Mouse (Mus musculus) heart, postnatal 14 days (tissue): Measurements from ENCODE around the gene Cbln1. TPM values are rescaled to one million over a fixed set of nuclear protein-coding genes. Genes with fewer than 3 reads are reported as not detected.

Experiments used
- DNase-seq, 2 experiments: peaks; one replicate each; pipeline ENCODE4 v3.0.0; 2021 to 2022
- intact Hi-C: fragments of 180-260 bp; cut with DNase I; formaldehyde crosslinking; loops from one replicate; pipeline ENCODE4 v1.15.1; 2025
- long read RNA-seq, 2 experiments: library from polyadenylated mRNA; stranded (forward); transcript quantifications; one replicate each; pipeline ENCODE4 v2.0.0; 2021
- total RNA-seq, 2 experiments: library from RNA; stranded (reverse); gene quantifications; 2 replicates each; pipeline ENCODE4 v1.2.3; 2021

The Cbln1 gene
- under 1 TPM; 0.29 to 0.37 TPM for total RNA-seq
- long read RNA-seq, experiment 1 = 0 reads
- long read RNA-seq, experiment 2 = 0 reads

- peak; percentile 84 to 86 for DNase-seq
- intact Hi-C loops = no loop called here
Observed at GRCm38 (mm10) chr8:87472271-87473236, at the start of gene Cbln1. Gene Cbln1, minus strand, starts transcription at chr8:87472609.

- intact Hi-C loops = no loop called here
- no peak for DNase-seq
Observed at GRCm38 (mm10) chr8:87517132-87517531, 44.7 kb upstream of the Cbln1 start.

- intact Hi-C loops = no loop called here
- DNase-seq = no peak
Observed at GRCm38 (mm10) chr8:87513796-87514195, 41.4 kb upstream of the Cbln1 start.

- no peak for DNase-seq
- intact Hi-C loops = no loop called here
Observed at GRCm38 (mm10) chr8:87513350-87513749, 40.9 kb upstream of the Cbln1 start.

- no peak for DNase-seq
- intact Hi-C loops = no loop called here
Observed at GRCm38 (mm10) chr8:87512636-87513035, 40.2 kb upstream of the Cbln1 start.

DNA sequence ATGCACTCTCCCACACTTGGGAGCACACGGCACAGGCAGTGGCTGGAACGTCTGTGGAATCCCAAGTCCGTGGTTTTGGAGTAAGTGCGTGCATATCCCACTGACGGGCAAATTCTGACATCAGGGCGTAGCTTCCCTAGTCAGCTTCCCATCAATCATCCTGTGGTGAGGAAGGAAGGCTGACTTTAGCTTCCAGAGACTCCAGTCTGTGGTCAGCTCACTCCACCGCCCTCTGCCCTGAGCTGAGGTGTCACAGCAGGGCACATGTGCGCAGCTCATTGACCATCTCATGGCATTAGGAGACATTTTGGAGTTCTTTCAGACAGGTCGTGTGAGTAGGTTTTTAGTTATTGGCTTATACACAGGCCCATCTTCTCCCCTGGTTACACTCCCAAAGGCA is 34.6 kb upstream of the Cbln1 start:
- intact Hi-C loops = no loop called here
- no peak for DNase-seq

GRCm38 (mm10) chr8:87504441-87504840 is 32.0 kb upstream of the Cbln1 start:
- no peak for DNase-seq
- intact Hi-C loops = no loop called here

DNA sequence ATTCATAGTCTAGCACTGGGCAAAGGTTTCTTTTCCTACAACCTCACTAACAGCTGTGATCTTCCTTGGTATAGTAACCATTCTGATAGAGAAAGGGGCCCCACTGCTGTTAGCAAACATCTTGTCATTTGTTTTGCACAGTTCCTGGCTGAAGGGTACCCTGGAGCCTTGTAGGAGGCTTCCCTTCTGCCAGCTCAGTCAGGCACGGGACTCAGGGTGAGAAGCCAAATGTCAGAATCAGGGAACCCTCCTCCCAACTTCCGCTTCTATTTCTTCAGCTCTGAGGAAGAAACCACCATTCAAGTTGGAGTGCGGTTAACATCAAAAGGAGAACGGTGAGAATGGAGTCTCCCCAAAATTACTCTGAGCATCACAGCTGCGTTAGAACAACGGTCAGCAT is 30.3 kb upstream of the Cbln1 start:
- DNase-seq = no peak
- intact Hi-C loops = no loop called here

DNA sequence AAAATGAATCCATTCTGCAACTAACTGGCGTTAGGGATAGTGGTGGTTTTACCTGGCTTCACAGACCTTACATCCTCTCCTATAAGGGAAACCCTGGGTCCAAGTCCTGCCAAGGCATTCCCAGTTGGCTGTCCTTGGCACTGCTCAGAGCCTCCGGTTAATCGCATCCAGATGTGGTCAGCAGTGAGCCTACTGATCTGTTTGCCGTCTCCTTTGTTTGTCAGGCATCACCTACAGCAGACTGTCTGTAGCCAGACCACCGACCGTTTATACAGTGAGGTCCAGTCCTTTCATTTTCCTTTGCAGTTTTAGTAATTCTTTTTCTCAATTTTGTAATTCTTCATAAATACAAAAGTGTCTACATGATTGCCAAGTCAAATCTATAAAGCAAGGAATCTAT is 25.2 kb upstream of the Cbln1 start:
- intact Hi-C loops = loop anchor here (10.0 kb wide), 1 partner anchor 563 kb away; no protein-coding TSS in a partner anchor
- no peak for DNase-seq

- intact Hi-C loops = loop anchor here (10.0 kb wide), 1 partner anchor 562 kb away; no protein-coding TSS in a partner anchor
Observed at GRCm38 (mm10) chr8:87496511-87496910, 24.1 kb upstream of the Cbln1 start.

GRCm38 (mm10) chr8:87494862-87495261 is 22.5 kb upstream of the Cbln1 start:
- intact Hi-C loops = loop anchor here (10.0 kb wide), 1 partner anchor 560 kb away; no protein-coding TSS in a partner anchor
- DNase-seq = no peak

More at GRCm38 (mm10) chr8:87496511-87496910, 24.1 kb upstream of the Cbln1 start:
- no peak for DNase-seq

DNA sequence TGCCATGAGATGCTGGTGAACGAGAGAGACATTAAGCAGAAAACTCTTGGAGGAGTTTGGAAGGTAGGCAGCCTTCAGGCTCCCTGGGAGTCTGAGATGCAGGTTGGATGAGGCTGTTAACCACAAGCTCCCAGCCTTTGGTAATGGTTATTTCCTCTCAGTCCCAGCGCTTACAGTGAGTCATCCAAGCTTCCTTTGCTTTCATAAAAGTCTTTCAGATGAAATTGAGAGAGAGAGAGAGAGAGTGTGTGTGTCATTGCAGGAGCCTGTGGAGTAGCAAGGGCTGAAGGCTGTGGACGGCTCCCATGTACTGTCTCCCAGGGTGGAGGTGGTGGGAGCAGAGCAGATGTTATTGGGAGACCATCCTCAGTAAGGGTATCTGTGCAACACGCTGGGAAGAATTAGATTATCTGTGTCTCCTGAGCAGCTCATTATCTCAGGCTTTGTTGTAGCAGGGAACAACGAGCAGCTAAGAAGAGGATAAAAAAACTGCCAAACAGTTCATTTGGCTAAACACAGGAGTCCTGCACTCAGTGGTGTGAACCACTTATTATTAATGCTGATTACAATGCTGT is 17.5 kb upstream of the Cbln1 start:
- no peak for DNase-seq
- intact Hi-C loops = loop anchor here (10.0 kb wide), 1 partner anchor 555 kb away; no protein-coding TSS in a partner anchor

GRCm38 (mm10) chr8:87481396-87481795 is 9.0 kb upstream of the Cbln1 start:
- no peak for DNase-seq
- intact Hi-C loops = no loop called here

DNA sequence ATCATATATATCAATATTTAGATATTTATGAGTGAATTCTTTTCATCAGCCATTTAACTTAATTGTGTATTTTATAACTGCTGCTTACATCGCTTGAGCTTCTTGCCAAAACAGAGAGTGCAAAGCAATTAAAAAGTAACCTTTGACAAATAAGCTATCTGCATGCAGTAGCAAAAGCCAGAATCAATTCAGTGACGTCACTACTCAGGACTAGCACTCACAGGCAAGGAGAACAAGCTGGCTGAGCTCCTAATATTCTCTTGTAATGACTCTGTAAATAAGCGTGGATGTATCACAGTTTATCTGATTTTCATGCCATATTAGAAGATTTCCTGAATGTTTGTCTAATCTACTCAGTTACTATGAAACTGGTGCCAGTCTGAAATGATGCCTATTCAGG is 5.8 kb upstream of the Cbln1 start:
- intact Hi-C loops = no loop called here

DNA sequence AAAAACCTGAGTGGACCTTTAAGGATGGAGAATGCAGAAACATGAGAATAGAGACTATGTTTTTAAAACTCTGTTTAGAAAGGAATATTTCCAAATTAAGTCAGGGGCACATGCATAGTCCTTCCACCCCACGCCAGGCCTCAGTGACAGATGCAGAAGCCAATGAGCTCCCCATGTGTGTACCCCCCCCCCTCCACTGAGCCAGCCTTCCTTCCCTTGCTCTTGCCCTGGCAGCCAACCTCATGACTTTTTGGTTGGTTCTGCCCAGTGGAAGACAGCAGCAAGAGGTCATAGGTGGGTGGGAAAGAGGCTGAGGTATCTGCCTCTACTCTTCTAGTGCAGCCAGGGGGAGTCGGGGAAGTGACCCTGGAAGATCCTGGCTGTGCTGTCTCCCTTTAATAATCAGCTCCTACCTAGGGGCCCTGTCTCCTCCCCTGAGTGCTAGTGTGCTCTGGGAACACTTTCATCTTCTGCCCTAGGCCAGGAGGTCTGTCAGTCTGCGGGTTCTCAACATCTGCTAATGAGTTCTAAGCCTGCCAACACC is 4.8 kb upstream of the Cbln1 start:
- intact Hi-C loops = no loop called here
- DNase-seq = no peak

More for the DNA sequence above, 5.8 kb upstream of the Cbln1 start:
- DNase-seq = no peak

- no peak for DNase-seq
- intact Hi-C loops = no loop called here
Observed at GRCm38 (mm10) chr8:87475551-87475950, 3.1 kb upstream of the Cbln1 start.

- intact Hi-C loops = no loop called here
- no peak for DNase-seq
Observed at GRCm38 (mm10) chr8:87474379-87474778, 2.0 kb upstream of the Cbln1 start.

DNA sequence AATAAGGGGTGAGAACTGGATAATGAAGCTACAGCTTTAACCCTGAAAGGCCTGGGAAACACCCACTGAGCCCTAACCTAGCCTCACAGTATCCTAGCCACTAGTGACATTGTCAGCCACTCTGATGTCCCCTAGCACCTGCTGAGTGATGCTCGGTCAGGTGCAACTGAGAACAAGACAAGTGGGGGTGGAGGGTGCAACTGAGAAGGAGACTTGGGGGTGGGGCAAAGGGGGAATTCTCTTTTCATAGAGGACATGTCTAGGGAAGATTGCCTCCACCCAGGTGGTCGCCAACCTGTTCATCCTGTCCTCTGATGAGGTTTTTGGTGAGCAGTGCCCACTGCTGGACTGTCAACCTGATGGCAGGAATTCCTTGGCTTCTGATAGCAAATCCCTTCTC is 1.5 kb upstream of the Cbln1 start:
- intact Hi-C loops = no loop called here
- DNase-seq = no peak

DNA sequence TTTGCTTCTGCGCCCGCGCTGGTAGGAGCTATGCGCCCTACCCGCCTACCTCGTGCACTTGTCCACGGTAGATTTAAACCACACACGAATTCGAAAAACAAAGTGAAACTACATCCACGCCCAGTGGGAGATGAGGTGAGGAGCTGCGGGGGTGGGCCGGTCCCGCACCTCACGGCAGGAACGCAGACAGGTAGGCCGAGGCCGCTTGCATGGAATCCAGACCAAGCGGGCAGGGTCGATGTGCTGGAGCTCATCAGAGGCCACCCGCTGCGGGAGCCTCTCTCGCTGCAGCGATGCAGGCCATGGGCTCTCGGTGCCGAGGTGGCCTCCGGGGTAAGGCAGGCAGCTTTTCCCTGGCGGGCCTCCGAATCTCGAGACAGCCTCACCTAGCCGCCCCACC is 905 bp upstream of the Cbln1 start:
- no peak for DNase-seq
- intact Hi-C loops = no loop called here

DNA sequence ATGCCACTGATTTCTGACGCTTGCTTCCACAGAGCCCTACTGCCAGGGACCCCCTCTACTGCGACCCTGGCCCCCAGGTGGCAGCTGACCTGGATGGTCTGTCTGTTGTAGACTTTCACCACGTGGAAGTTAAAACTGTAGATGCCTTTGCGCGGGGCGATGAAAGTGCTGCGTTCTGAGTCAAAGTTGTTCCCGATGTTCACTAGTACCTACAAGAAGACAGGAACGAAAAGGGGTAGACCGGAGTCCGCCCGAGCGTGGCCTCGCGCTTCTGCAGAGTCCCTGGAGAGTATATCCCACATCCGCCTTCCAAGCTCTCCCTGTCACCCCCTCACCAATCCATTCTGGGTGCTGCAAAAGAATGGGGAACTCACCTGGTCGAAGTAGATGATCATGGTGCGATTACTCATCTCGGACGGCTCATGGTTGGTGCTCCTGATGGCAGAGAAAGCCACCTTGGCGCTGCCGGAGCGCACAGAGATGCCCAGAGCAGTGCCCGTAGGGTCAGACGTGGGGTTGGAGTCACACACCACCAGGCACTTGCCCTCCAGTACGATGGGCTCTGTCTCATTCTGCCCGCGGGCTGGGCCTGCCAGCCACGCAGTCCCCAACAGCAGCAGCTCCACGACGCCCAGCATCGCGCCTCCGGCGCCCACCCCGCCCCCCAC is 672 bp downstream of the Cbln1 start:
- DNase-seq = no peak
- intact Hi-C loops = no loop called here
